Mouse (Mus musculus) liver, postnatal 0 days (tissue): Measurements from ENCODE around the gene 6820408C15Rik.

ENCODE experiments used
- CTCF ChIP-seq: sonication (generic); IDR thresholded peaks from 2 replicates; pipeline ENCODE4 v1.5.1; 2016; ENCODE audit warnings: antibody characterized with exemption, low read depth
- EP300 ChIP-seq: IDR thresholded peaks from 2 replicates; pipeline ENCODE4 v1.6.1; 2016; ENCODE audit warnings: antibody characterized with exemption, low read depth, mild to moderate bottlenecking

GRCm38 (mm10) chr2:152447461-152447860 lies 32.1 kb downstream of the 6820408C15Rik start:
- TF ChIP-seq CTCF (no peak), EP300 (no peak)
